ENCODE assay signal across 8 mouse cellular contexts in genomic region chr9:67632521-67633025, GRCm38 (mm10).
DNase-seq lines count a peak whose midpoint lies in the region; ATAC-seq and TF ChIP-seq lines count a peak whose summit lies in the region.

No protein-coding gene starts in this region.

- no peak for TF ChIP-seq CTCF in liver, adult 2 months (IDR thresholded peaks at IDR 0.05; ENCODE audit: low read depth, low read length)

- no peaks in the 10 kb centered on the region for H3K9me3 ChIP-seq in heart, embryonic 10.5 days
- H3K9me3 ChIP-seq in forebrain, embryonic 11.5 days (ENCODE audit: control insufficient read depth, low read length): no peaks in the 10 kb centered on the region
- H3K9me3 ChIP-seq in hindbrain, embryonic 14.5 days (ENCODE audit: control insufficient read depth, low read length): no peaks in the 10 kb centered on the region

- no peaks in the 10 kb centered on the region for H3K79me2 ChIP-seq in liver, adult 2 months (ENCODE audit: control insufficient read depth, insufficient read depth, low read length)

- under 1% methylated on average over 40 of the region's 40 CpGs for WGBS in heart, embryonic 10.5 days
- WGBS in forebrain, embryonic 11.5 days: 1% methylated on average over 40 of the region's 40 CpGs
- 0% methylated on average over 36 of the region's 40 CpGs for WGBS in hindbrain, embryonic 14.5 days
- WGBS in liver, adult 2 months: under 1% methylated on average over 40 of the region's 40 CpGs

- H3K27me3 ChIP-seq in heart, embryonic 10.5 days (ENCODE audit: insufficient read depth, poor library complexity, severe bottlenecking): peaks cover 28% of the 10 kb centered on the region
- peaks cover 13% of the 10 kb centered on the region; the same call in 1 of the 2 replicates for H3K27me3 ChIP-seq in forebrain, embryonic 11.5 days (ENCODE audit: control insufficient read depth, insufficient read depth, low read length)
- peaks cover 16% of the 10 kb centered on the region for H3K27me3 ChIP-seq in hindbrain, embryonic 14.5 days (ENCODE audit: control insufficient read depth, insufficient read depth, low read length)
- peaks cover 4% of the 10 kb centered on the region; the same call in 1 of the 2 replicates for H3K27me3 ChIP-seq in liver, adult 2 months (ENCODE audit: control insufficient read depth, insufficient read depth, low read length)

- peak; percentile 79 for DNase-seq in heart, embryonic 10.5 days (ENCODE audit: low spot score)
- no peak for DNase-seq in heart, adult 9 months (ENCODE audit: low spot score in 2 of 2)
- peak; percentile 57 for DNase-seq in ZHBTc4 (ENCODE audit: low read depth, low spot score)
- peak; percentile 69 for DNase-seq in forebrain, embryonic 11.5 days (ENCODE audit: low spot score)
- DNase-seq in hindbrain, embryonic 14.5 days (ENCODE audit: low spot score): no peak
- DNase-seq in liver, adult 2 months (ENCODE audit: extremely low read depth, low read depth, low spot score): no peak
- peak; percentile 68 for DNase-seq in retina, postnatal 1 day

- H3K4me1 ChIP-seq in heart, embryonic 10.5 days: peaks cover 32% of the 10 kb centered on the region
- peaks cover 8% of the 10 kb centered on the region; the same call in 1 of the 2 replicates for H3K4me1 ChIP-seq in forebrain, embryonic 11.5 days (replicated peaks; ENCODE audit: control insufficient read depth, insufficient read depth, low read length)
- H3K4me1 ChIP-seq in hindbrain, embryonic 14.5 days (replicated peaks; ENCODE audit: control insufficient read depth, insufficient read depth, low read length): peaks cover 10% of the 10 kb centered on the region
- H3K4me1 ChIP-seq in liver, adult 2 months (ENCODE audit: control insufficient read depth, insufficient read depth, low read length): peaks cover 5% of the 10 kb centered on the region

- peak overlapping the region; percentile 69 for H3K9ac ChIP-seq in forebrain, embryonic 11.5 days (ENCODE audit: low read length)
- peak overlapping the region; percentile 67 for H3K9ac ChIP-seq in hindbrain, embryonic 14.5 days
- H3K9ac ChIP-seq in liver, adult 2 months (ENCODE audit: low read depth, low read length): peak overlapping the region; percentile 63

- TF ChIP-seq POLR2A in liver, adult 2 months (IDR thresholded peaks at IDR 0.05; ENCODE audit: extremely low read depth, insufficient read depth, low read length): no peak

- H3K27ac ChIP-seq in heart, embryonic 10.5 days: peak overlapping the region; percentile 97
- no peak overlapping the region for H3K27ac ChIP-seq in forebrain, embryonic 11.5 days (ENCODE audit: low read depth, low read length)
- H3K27ac ChIP-seq in hindbrain, embryonic 14.5 days: peak overlapping the region; percentile 88
- no peak overlapping the region for H3K27ac ChIP-seq in liver, adult 2 months (replicated peaks; ENCODE audit: insufficient read depth, low read depth, low read length)

- peak; percentile 77 for ATAC-seq in forebrain, embryonic 11.5 days (replicated peaks; ENCODE audit: low FRiP score)
- ATAC-seq in hindbrain, embryonic 14.5 days (ENCODE audit: low FRiP score): peak; percentile 61; the same call in 1 of the 2 replicates
- no peak for ATAC-seq in activated CD4-positive, CD25-positive, alpha-beta regulatory T cell, adult 4 months

- H3K4me2 ChIP-seq in forebrain, embryonic 11.5 days (ENCODE audit: low read depth, low read length, severe bottlenecking): peak overlapping the region; percentile 98
- peak overlapping the region; percentile 86 for H3K4me2 ChIP-seq in hindbrain, embryonic 14.5 days (replicated peaks)

- no peaks in the 10 kb centered on the region for H3K36me3 ChIP-seq in heart, embryonic 10.5 days
- H3K36me3 ChIP-seq in forebrain, embryonic 11.5 days (ENCODE audit: control insufficient read depth, insufficient read depth, low read length): no peaks in the 10 kb centered on the region
- no peaks in the 10 kb centered on the region for H3K36me3 ChIP-seq in hindbrain, embryonic 14.5 days (replicated peaks; ENCODE audit: control insufficient read depth, insufficient read depth)
- no peaks in the 10 kb centered on the region for H3K36me3 ChIP-seq in liver, adult 2 months (ENCODE audit: control insufficient read depth, insufficient read depth, low read length)

- peak overlapping the region; percentile 88 for H3K4me3 ChIP-seq in heart, embryonic 10.5 days
- peak overlapping the region; percentile 74 for H3K4me3 ChIP-seq in forebrain, embryonic 11.5 days (ENCODE audit: low read depth, low read length)
- peak overlapping the region; percentile 67 for H3K4me3 ChIP-seq in hindbrain, embryonic 14.5 days (replicated peaks; ENCODE audit: low read length)
- H3K4me3 ChIP-seq in liver, adult 2 months (ENCODE audit: insufficient read depth, low read depth, low read length): peak overlapping the region; percentile 94

Comparison
In these comparisons a context has a peak if more than half of its experiments do, and no peak if none do; other contexts are left out.
1. DNase-seq: peak in heart, embryonic 10.5 days (single experiment), ZHBTc4 (single experiment), forebrain, embryonic 11.5 days (single experiment) and retina, postnatal 1 day (single experiment); none in heart, adult 9 months (0 of 2), hindbrain, embryonic 14.5 days (single experiment) and liver, adult 2 months (single experiment).
2. H3K27ac ChIP-seq: peak in heart, embryonic 10.5 days (single experiment) and hindbrain, embryonic 14.5 days (single experiment); none in forebrain, embryonic 11.5 days (single experiment) and liver, adult 2 months (single experiment).
3. Peak in every context shown above with its lines, with median percentiles within 50 percentile points of each other: H3K4me3 ChIP-seq and H3K9ac ChIP-seq.